Mouse (Mus musculus) adrenal gland, adult (tissue): ENCODE measurements at regions not wholly inside any gene's neighbourhood (a gene's known extent, or its start where the extent isn't known, plus 50 kb on each side); places are given as distances from the start of the nearest gene placed in this dataset.
A peak's percentile ranks its signal among the peaks of the same experiment; 100 is the strongest.

ENCODE experiments used
- DNase-seq, 2 experiments: peaks; one replicate each; pipeline ENCODE4 v3.0.0; 2022 to 2023; ENCODE audit warnings: low spot score in 1 of 2; ENCODE audit not compliant: inconsistent age in 2 of 2

DNA sequence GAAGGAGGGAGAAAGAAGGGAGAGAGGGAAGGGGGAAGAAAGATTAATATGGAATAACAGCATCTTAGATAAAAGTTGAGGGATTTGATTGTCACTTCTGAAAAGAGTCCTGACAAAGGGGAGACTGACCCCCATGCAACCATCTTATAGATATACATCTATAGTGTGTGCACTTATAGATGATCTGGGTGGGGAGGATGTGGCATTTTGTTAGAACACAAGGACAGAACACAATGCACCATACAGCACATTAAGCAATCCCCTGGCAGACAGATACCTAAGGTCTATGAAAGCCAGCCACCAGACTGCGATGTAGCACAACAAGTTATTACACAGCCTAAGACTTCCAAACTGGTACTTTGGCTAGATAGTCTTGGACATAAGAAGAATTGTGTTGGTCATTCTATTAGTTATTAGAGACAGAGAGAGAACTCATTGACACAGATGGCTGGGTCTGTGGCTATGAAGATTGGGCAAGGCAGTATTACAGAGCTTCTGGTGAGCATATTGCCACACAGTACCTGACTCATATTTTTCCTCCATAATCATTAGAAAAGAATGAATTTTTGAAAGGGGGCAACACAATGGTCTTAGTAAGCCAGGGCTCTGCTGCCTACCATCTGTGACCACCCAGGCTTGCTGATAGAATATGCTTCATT lies 126.3 kb upstream of the Itgb1 start:
- DNase-seq = peak in 1 of 2 experiments; percentile 39

DNA sequence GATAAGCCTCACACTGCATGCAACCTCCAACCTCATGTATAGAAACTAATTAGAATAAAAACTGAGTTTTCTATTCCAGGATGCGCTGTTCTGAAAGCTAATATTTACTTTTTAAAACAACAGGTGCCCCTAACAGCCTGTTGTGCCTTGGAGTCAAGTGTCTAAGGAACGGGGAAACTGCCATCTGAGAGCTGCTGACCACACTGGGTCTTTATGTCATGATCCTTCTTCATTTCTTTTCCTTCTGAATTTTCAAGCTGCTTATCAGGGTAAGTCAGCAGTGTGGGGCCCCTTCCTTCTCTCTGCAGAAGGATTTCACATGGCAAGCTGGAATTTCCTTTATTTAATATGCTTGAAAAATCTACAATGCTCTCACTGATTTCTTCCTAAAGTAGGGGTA lies 125.0 kb upstream of the Itgb1 start:
- DNase-seq = no peak

DNA sequence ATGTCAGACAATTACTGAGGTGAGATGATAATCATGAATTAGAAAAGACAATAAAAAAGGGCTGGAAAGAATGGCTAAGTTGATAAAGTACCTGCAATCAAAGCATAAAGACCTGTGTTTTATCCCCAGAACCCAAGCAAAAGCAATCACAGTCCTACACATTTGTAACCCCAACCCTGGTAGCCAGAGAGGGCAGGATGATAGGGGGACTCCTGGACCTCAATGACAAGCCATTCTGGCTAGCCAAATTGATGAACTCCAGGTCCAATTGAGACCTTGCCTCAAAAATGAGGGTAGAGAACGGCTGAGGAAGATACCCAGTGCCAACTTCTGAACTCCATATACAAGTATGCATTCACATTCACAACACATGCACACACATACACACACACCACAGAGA lies 124.4 kb upstream of the Itgb1 start:
- no peak for DNase-seq

DNA sequence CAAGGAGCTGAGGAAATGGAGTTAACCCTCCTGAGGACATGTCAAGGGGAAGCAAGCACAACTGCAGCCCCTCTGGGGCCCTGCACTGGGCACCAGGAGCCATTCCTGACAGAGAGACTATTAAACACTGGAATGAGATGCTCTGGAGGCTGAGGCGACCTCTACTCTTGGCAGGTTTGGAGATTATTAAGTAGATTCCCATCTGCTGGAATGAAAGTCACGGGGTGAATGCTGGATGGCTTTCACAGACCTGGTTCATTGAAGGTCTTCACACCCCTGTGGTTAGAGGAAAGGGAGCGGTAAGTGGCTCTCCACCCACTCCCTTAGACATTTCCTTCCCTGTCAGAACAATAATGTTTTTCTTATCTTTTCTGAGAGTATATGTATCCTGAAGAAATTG lies 122.8 kb upstream of the Itgb1 start:
- DNase-seq = peak; percentile 3 to 21

DNA sequence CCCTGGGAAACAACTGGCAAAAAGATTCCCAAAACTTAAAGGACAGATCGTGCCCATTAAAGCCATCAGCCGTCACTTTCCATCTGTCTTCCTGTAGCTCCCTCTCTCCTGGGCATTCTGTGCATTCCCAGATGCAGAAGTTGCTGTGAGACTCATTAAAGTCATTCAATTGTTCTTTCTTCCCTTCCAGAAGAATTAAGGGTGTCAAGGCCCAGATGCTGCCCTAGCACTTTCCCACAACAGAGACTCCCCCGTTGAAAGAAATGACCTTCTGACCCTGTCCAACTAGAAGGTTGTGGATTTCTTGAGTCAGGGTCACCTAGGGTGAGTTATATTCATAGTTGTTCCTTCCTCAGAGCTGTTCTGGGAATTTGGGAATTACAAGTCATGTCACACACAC lies 121.7 kb upstream of the Itgb1 start:
- no peak for DNase-seq

DNA sequence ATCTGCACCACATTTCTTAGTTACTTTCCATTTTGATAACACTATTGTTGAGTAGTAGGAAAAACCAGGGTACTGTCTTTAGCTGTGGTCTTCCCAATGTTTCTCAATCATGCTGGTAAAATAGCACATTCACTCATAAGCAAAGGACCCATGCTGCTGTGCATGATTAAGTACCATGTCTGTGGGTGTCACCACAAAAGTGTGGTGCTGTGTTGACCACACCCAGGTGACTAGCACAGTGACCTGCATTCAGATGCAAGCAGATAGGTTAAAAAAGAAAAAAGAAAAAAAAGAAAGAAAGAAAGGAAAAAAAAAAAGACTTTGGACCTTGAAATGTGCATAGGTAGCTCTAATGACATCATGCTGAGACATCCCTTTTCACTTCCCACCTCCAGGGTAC lies 113.2 kb upstream of the Itgb1 start:
- DNase-seq = no peak

DNA sequence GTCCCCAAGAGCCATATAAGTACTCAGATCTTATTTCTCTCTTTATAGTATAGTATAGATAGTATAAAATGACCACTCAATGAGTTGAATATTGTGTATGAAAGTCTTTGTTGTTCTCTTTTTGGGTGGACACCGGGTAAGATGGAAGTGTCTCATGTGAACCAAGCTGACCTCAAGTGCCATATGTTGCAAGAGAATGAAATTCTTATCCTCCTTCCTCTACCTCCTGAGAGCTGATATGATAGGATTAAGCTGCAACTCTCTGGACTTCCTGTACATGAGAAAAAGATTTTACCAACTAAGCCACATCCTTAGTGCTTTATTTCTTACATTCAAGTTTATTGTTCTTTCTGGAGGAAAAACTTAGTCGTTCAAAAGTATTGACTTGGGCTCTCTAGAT lies 91.3 kb upstream of the Itgb1 start:
- no peak for DNase-seq

DNA sequence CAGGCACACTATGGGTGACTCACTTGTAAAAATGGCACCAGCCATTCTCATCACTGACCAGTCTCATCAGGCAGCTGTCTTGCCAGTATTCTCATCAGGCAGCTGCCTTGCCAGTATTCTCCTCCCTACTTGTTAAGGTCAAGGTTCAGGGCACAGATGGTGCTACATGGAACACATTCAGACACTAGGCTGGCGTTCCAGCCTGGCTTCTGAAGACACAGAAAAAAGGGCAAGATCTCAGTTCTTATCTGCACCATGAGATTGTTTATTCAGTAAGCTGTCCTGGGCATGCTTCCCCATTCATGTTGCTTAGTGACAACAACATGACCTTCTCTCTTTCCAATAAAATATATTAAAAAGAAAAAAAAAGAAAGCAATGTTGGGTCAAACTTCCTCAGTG lies 90.7 kb upstream of the Itgb1 start:
- peak; percentile 8 to 53 for DNase-seq

DNA sequence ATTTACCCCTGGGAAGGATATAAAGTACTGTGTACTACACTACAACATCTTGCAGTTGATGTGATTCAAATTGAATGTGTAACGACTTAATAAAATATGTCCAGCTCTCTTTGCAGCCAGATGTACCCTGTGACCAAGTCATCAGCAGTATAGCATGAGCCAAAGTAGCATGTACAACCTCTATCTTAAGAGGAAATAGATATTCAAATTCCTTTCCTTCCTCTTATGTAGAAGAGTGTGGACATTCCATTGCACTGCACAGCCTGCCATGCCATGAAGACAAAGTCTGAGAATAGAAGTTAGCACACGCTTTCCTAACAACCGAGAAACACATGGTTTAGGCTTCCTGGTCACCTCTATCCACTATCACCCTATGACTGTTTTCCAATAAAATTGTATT lies 79.9 kb upstream of the Itgb1 start:
- DNase-seq = no peak

DNA sequence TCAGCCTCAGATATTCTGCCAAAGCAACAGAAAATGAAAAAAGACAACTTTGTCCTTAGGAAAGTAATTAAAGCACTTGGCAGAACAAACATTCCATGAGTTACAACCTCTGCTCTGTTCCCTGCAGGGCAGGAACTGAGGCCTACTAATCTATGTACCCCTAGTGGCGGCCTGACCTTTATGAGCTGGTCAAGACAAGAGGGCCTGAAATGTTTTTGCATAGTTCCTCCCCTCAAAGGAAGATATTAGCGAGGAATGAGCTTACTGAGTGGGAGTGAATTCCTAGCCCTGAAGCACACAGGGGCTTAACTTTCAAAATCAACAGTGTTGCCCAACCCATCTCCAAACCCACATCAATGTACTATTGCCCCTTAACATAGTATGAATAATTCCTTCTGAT lies 76.6 kb upstream of the Itgb1 start:
- DNase-seq = peak; percentile 4 to 40

DNA sequence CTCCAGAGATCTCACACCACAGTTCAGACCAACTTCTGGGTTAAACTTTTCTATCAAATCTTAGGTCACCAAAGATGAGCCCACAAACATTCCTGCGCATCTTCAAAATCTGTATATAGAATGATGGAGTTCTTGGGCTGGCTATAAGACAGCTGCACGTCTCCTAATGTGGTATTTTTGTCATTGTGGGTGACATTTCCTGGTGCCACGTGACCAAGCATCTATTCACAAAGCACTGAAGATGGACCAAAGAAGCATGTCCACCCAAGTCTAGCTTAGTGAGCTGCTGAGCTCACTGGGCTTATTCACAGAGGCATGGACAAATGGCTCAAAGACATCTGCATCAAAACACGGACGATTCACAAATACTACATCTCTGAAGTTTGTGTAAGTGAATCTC lies 72.8 kb upstream of the Itgb1 start:
- no peak for DNase-seq

DNA sequence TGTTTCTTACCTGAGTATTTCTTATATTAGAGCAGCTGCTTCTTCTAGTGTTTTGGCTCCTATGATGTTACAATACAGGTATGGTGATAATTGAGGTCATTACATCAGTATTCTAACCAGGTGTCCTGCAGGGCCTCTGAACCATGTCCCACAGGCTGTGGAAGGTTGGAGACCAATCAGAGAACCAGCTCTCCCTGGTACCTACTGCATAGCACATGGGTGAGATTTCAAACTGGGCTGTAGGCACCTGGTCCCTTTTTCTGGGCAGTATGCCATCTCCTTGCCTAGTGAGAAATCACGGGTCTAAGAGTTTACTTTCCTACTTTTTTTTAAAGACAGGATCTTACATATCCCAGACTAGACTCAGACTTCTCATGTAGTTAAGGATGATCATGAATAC lies 67.6 kb upstream of the Itgb1 start:
- DNase-seq = no peak

DNA sequence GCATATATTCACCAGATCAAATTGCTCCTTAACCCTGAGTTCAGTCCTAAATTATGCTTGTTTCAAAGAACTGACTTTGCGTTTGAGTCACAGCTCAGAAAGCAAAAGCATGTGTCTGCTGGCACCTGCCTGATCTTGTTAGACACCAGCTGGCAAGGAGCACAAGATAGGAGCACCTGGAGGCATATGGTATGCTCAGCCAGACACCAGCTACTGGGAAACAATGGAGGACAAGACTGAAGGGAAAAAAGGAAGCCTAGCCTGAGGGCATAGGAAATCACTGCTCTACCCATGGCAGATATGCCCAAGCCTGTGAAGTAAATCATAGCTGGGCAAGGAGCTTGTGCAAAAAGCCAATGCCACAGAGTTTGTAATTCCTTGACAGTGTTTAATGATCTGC lies 66.4 kb upstream of the Itgb1 start:
- peak in 1 of 2 experiments; percentile 68 for DNase-seq
